Mouse (Mus musculus) MEL (cell line): ENCODE data around the gene Tmem151b. TPM values are rescaled to one million over a fixed set of nuclear protein-coding genes. Genes with fewer than 3 reads are reported as not detected.

Experiments
- DNase-seq: peaks from one replicate; pipeline ENCODE4 v3.0.0; 2011; ENCODE audit warnings: low read depth, low spot score
- H3K27ac ChIP-seq: 2 replicates; pipeline ENCODE4 v1.5.1; 2012; ENCODE audit warnings: low read depth, mild to moderate bottlenecking, control low read depth, low read length, moderate library complexity; ENCODE audit not compliant: control insufficient read depth
- H3K27me3 ChIP-seq, 2 experiments: fragments of 150-350 bp in 1 of 2; sonication (generic) in 1 of 2; 2 replicates each; pipeline ENCODE4 v1.6.1; 2012; ENCODE audit warnings: low read length in 2 of 2, mild to moderate bottlenecking in 2 of 2, improper control_type of control experiment in 1 of 2, moderate library complexity in 1 of 2; ENCODE audit not compliant: insufficient read depth in 2 of 2, control insufficient read depth in 1 of 2
- H3K36me3 ChIP-seq, 2 experiments: 2 replicates each; pipeline ENCODE4 v1.6.1; 2012 to 2014; ENCODE audit warnings: low read length in 2 of 2, improper control_type of control experiment in 1 of 2, inconsistent platforms in 1 of 2, mild to moderate bottlenecking in 1 of 2; ENCODE audit not compliant: insufficient read depth in 2 of 2, control insufficient read depth in 1 of 2
- H3K4me1 ChIP-seq, 2 experiments: fragments of 150-350 bp in 1 of 2; sonication (generic) in 1 of 2; 2 replicates each; pipeline ENCODE4 v1.6.1; 2012; ENCODE audit warnings: low read length in 2 of 2, improper control_type of control experiment in 1 of 2, mild to moderate bottlenecking in 1 of 2; ENCODE audit not compliant: insufficient read depth in 2 of 2, control insufficient read depth in 1 of 2
- H3K4me3 ChIP-seq, 2 experiments: fragments of 150-350 bp in 1 of 2; sonication (generic) in 1 of 2; 2 replicates each; pipeline ENCODE4 v1.5.1; 2012; ENCODE audit warnings: low read depth in 2 of 2, low read length in 2 of 2, mild to moderate bottlenecking in 2 of 2, moderate library complexity in 2 of 2, control low read depth in 1 of 2, improper control_type of control experiment in 1 of 2; ENCODE audit not compliant: control insufficient read depth in 1 of 2, insufficient read depth in 1 of 2
- H3K79me2 ChIP-seq: 2 replicates; pipeline ENCODE4 v1.6.1; 2012; ENCODE audit warnings: mild to moderate bottlenecking, low read length, moderate library complexity; ENCODE audit not compliant: control insufficient read depth, poor library complexity, insufficient read depth
- H3K9ac ChIP-seq: 2 replicates; pipeline ENCODE4 v1.6.1; 2012; ENCODE audit warnings: low read depth, mild to moderate bottlenecking, control low read depth, low read length, moderate library complexity; ENCODE audit not compliant: control insufficient read depth, poor library complexity, severe bottlenecking
- H3K9me3 ChIP-seq: fragments of 150-350 bp; sonication (generic); replicated peaks from 2 replicates; pipeline ENCODE4 v1.6.1; 2012; ENCODE audit warnings: mild to moderate bottlenecking, low read length, improper control_type of control experiment, moderate library complexity; ENCODE audit not compliant: insufficient read depth
- BHLHE40 ChIP-seq: IDR thresholded peaks from 2 replicates; pipeline ENCODE4 v1.6.1; 2012; ENCODE audit warnings: low read depth, mild to moderate bottlenecking, inconsistent platforms, low read length, improper control_type of control experiment, borderline replicate concordance
- CHD1 ChIP-seq: IDR thresholded peaks from 2 replicates; pipeline ENCODE4 v1.6.1; 2012; ENCODE audit warnings: low read depth, mild to moderate bottlenecking, inconsistent platforms, low read length, improper control_type of control experiment
- CHD2 ChIP-seq: IDR thresholded peaks from 2 replicates; pipeline ENCODE4 v1.6.1; 2011; ENCODE audit warnings: low read length, improper control_type of control experiment
- CTCF ChIP-seq, 3 experiments: IDR thresholded peaks in 2 of 3; conservative IDR thresholded peaks in 1 of 3; 2 replicates each; pipeline ENCODE4 v1.5.1; 2011 to 2012; ENCODE audit warnings: low read length in 3 of 3, low read depth in 2 of 3, mild to moderate bottlenecking in 2 of 3, improper control_type of control experiment in 1 of 3, inconsistent platforms in 1 of 3, mixed read lengths in 1 of 3, moderate library complexity in 1 of 3; ENCODE audit not compliant: control insufficient read depth in 1 of 3, insufficient read depth in 1 of 3, poor library complexity in 1 of 3, severe bottlenecking in 1 of 3
- ELF1 ChIP-seq: IDR thresholded peaks from 2 replicates; pipeline ENCODE4 v1.6.1; 2014; ENCODE audit warnings: low read depth, mild to moderate bottlenecking, inconsistent platforms, low read length, improper control_type of control experiment, moderate library complexity
- ETS1 ChIP-seq: IDR thresholded peaks from 2 replicates; pipeline ENCODE4 v1.6.1; 2012; ENCODE audit warnings: low read depth, mild to moderate bottlenecking, inconsistent platforms, low read length, improper control_type of control experiment, moderate library complexity
- HCFC1 ChIP-seq: IDR thresholded peaks from 2 replicates; pipeline ENCODE4 v1.6.1; 2012; ENCODE audit warnings: low read depth, mild to moderate bottlenecking, inconsistent platforms, low read length, improper control_type of control experiment, moderate library complexity
- KAT2A ChIP-seq: conservative IDR thresholded peaks from 2 replicates; pipeline ENCODE4 v1.6.1; 2012; ENCODE audit warnings: low read depth, low read length, improper control_type of control experiment, inconsistent platforms
- MAX ChIP-seq: IDR thresholded peaks from 2 replicates; pipeline ENCODE4 v1.6.1; 2011; ENCODE audit warnings: low read length, improper control_type of control experiment
- MAZ ChIP-seq: IDR thresholded peaks from 2 replicates; pipeline ENCODE4 v1.6.1; 2012; ENCODE audit warnings: low read depth, mild to moderate bottlenecking, inconsistent platforms, low read length, improper control_type of control experiment
- MXI1 ChIP-seq: IDR thresholded peaks from 2 replicates; pipeline ENCODE4 v1.6.1; 2011; ENCODE audit warnings: mild to moderate bottlenecking, low read depth, low read length, improper control_type of control experiment
- MYB ChIP-seq: IDR thresholded peaks from 2 replicates; pipeline ENCODE4 v1.6.1; 2011; ENCODE audit warnings: mild to moderate bottlenecking, low read depth, low read length, improper control_type of control experiment
- NELFE ChIP-seq: IDR thresholded peaks from 2 replicates; pipeline ENCODE4 v1.6.1; 2011; ENCODE audit warnings: low read depth, low read length, improper control_type of control experiment
- POLR2A ChIP-seq, 2 experiments: IDR thresholded peaks; 2 replicates each; pipeline ENCODE4 v1.6.1; 2011 to 2012; ENCODE audit warnings: low read length in 2 of 2, mild to moderate bottlenecking in 2 of 2, control low read depth in 1 of 2, improper control_type of control experiment in 1 of 2, low read depth in 1 of 2, moderate library complexity in 1 of 2; ENCODE audit not compliant: control insufficient read depth in 1 of 2, insufficient read depth in 1 of 2, poor library complexity in 1 of 2
- POLR2AphosphoS2 ChIP-seq: IDR thresholded peaks from 2 replicates; pipeline ENCODE4 v1.6.1; 2011; ENCODE audit warnings: low read length, improper control_type of control experiment
- POLR2AphosphoS5 ChIP-seq: IDR thresholded peaks from 2 replicates; pipeline ENCODE4 v1.6.1; 2012; ENCODE audit warnings: low read depth, borderline replicate concordance, mild to moderate bottlenecking, inconsistent platforms, low read length, moderate library complexity, mixed read lengths
- RCOR1 ChIP-seq: IDR thresholded peaks from 2 replicates; pipeline ENCODE4 v1.6.1; 2012; ENCODE audit warnings: low read depth, mild to moderate bottlenecking, inconsistent platforms, low read length, improper control_type of control experiment
- SIN3A ChIP-seq: IDR thresholded peaks from 2 replicates; pipeline ENCODE4 v1.6.1; 2012; ENCODE audit warnings: low read length, improper control_type of control experiment, inconsistent platforms
- TAL1 ChIP-seq: IDR thresholded peaks from 2 replicates; pipeline ENCODE4 v1.6.1; 2012; ENCODE audit warnings: mild to moderate bottlenecking, inconsistent platforms, low read length, moderate library complexity, mixed read lengths
- TBP ChIP-seq: IDR thresholded peaks from 2 replicates; pipeline ENCODE4 v1.8.0; 2011; ENCODE audit warnings: low read depth, low read length, improper control_type of control experiment
- TCF12 ChIP-seq: IDR thresholded peaks from 2 replicates; pipeline ENCODE4 v1.6.1; 2014; ENCODE audit warnings: low read depth, mild to moderate bottlenecking, inconsistent platforms, low read length, improper control_type of control experiment, moderate library complexity
- UBTF ChIP-seq: IDR thresholded peaks from 2 replicates; pipeline ENCODE4 v1.6.1; 2012; ENCODE audit warnings: low read depth, mild to moderate bottlenecking, inconsistent platforms, low read length, improper control_type of control experiment, moderate library complexity, borderline replicate concordance; ENCODE audit not compliant: insufficient read depth
- USF1 ChIP-seq: IDR thresholded peaks from 2 replicates; pipeline ENCODE4 v1.6.1; 2014; ENCODE audit warnings: low read depth, mild to moderate bottlenecking, inconsistent platforms, low read length, improper control_type of control experiment, moderate library complexity
- ZKSCAN1 ChIP-seq: IDR thresholded peaks from 2 replicates; pipeline ENCODE4 v1.6.1; 2012; ENCODE audit warnings: low read depth, mild to moderate bottlenecking, inconsistent platforms, low read length, improper control_type of control experiment, moderate library complexity
- ZMIZ1 ChIP-seq: IDR thresholded peaks from 2 replicates; pipeline ENCODE4 v1.6.1; 2012; ENCODE audit warnings: low read depth, mild to moderate bottlenecking, inconsistent platforms, low read length, improper control_type of control experiment, moderate library complexity
- ZNF384 ChIP-seq: IDR thresholded peaks from 2 replicates; pipeline ENCODE4 v1.6.1; 2012; ENCODE audit warnings: low read depth, mild to moderate bottlenecking, inconsistent platforms, low read length, improper control_type of control experiment
- polyA plus RNA-seq, 2 experiments: library from polyadenylated mRNA; stranded (reverse) in 1 of 2; unstranded in 1 of 2; fragments of >175 nt in 1 of 2; fragments of >200 nt in 1 of 2; gene quantifications; 2 replicates each; pipeline versions ENCODE4 v1.2.1 to v1.2.4; 2012; ENCODE audit warnings: low replicate concordance in 2 of 2, low read depth in 1 of 2; ENCODE audit not compliant: insufficient read length in 2 of 2, insufficient read depth in 1 of 2, missing spikeins in 1 of 2
- total RNA-seq: library from RNA; depleted of rRNA; stranded (reverse); fragments of 300-350 nt; gene quantifications from 2 replicates; pipeline ENCODE4 v1.2.3, GENCODE M21; 2012

Tmem151b gene
- total and polyA plus RNA-seq, 3 experiments, result 0.15 to 1.1 TPM; not detected in 1

DNA sequence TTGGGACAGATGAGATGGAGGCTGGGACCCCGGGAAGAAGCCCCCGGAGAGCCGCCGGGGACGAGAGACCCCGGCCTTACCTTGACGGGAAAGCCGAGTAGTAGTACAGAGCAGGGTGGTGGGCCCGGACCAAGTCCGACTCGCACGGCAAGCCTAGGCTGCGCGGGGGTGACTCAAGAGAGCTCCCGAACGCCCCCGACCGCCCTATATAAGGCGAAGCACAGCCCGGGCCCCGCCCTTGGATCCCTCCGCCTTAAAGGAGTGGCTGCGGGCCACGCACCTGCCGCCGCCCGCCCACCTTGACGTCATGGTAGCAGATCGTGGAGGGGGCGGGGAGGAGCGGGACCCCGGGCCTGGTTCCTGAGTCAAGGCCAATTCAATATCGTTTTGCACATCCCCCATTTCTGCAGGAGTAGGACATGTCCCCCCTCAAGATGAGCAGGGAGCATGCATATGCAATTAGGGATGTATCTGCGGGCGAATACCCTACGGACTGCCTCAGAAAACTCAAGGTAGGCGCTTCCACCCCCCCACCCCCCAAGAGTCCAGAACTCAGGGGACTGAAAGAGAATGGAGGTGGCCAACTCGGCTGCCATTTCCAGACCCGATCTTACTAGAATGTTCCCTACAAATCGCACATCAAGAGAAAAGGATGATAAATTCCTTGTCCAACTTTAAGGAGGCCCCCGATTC lies 23.8 kb upstream of the Tmem151b start, which contains the start of gene Hsp90ab1:
Hsp90ab1 (minus strand) TSS at position 185 of the 693 bp plus-strand sequence.
- H3K27ac ChIP-seq, result peak within 1 kb of the TSS; percentile 80
- H3K4me1 ChIP-seq, result peaks cover 3 to 32% of the 10 kb centered on the region in 2 experiments
- no peaks in the 10 kb centered on the region for H3K27me3 ChIP-seq
- H3K9me3 ChIP-seq, result no peaks in the 10 kb centered on the region
- H3K79me2 ChIP-seq, result peaks cover 38% of the 10 kb centered on the region
- TF ChIP-seq MAZ (peak; percentile 98), CHD1 (peak; percentile 67; the same call in 1 of the 2 replicates), MYB (no peak), POLR2AphosphoS2 (peak; percentile 98), CHD2 (peak; percentile 64), KAT2A (peak; percentile 87), POLR2AphosphoS5 (peak; percentile 85; the same call in 1 of the 2 replicates), CTCF (IDR thresholded peaks at IDR 0.05 in 2 of 3, conservative IDR thresholded peaks at IDR 0.05 in 1 of 3; ENCODE audit: control insufficient read depth in 1 of 3, insufficient read depth in 1 of 3, low read depth in 2 of 3, low read length in 3 of 3, poor library complexity in 1 of 3, severe bottlenecking in 1 of 3) (no peak), ZMIZ1 (peak; percentile 99), ZNF384 (peak; percentile 69), TCF12 (peak; percentile 82), NELFE (peak; percentile 100), BHLHE40 (peak; percentile 45; the same call in 1 of the 2 replicates), POLR2A (IDR thresholded peaks at IDR 0.05; ENCODE audit: control insufficient read depth in 1 of 2, insufficient read depth in 1 of 2, low read depth in 1 of 2, low read length in 2 of 2, poor library complexity in 1 of 2) (peak; percentile 94 to 97), SIN3A (peak; percentile 70), MXI1 (peak; percentile 4; the same call in 1 of the 2 replicates), UBTF (no peak), USF1 (peak; percentile 21; the same call in 1 of the 2 replicates), TAL1 (no peak), HCFC1 (peak; percentile 82), ELF1 (peak; percentile 32; the same call in 1 of the 2 replicates), ZKSCAN1 (0 out of 2 replicates have a peak, but pooled peaks have one; percentile 9), ETS1 (peak; percentile 34), TBP (peak; percentile 98), MAX (peak; percentile 34; the same call in 1 of the 2 replicates), RCOR1 (no peak)
- TF ChIP-seq, all 39 proteins: peak for 21
- Histone ChIP-seq H3K4me3 (peak within 1 kb of the TSS; percentile 65 to 96), H3K9ac (peak within 1 kb of the TSS; percentile 97), H3K36me3 (peaks cover 25 to 27% of the 10 kb centered on the region in 2 experiments)
- peak; percentile 99 for DNase-seq
